Mouse (Mus musculus) thymus, postnatal 0 days (tissue): Measurements from ENCODE around the gene Irf2bpl. TPM values are rescaled to one million over a fixed set of nuclear protein-coding genes. Genes with fewer than 3 reads are reported as not detected.

ENCODE experiments used
- DNase-seq: peaks from one replicate; pipeline ENCODE4 v3.0.0-alpha.2; 2015; ENCODE audit warnings: low spot score
- polyA plus RNA-seq: library from polyadenylated mRNA; unstranded; fragments of >200 nt; fragmentation: Nextera tagmentation; extraction: Ambion mirVana; gene quantifications from 2 replicates; pipeline ENCODE4 v1.2.1, GENCODE M21; 2015

The Irf2bpl gene
- polyA plus RNA-seq, 1 experiment from 2014 or later = 15.5 TPM

GRCm38 (mm10) chr12:86899461-86900179 is 15.0 kb upstream of the Irf2bpl start:
- no peak for DNase-seq

- DNase-seq = no peak
Observed at GRCm38 (mm10) chr12:86898448-86898847, 13.8 kb upstream of the Irf2bpl start.

- no peak for DNase-seq
Observed at GRCm38 (mm10) chr12:86897769-86898273, 13.2 kb upstream of the Irf2bpl start.

- DNase-seq = peak; percentile 24
Observed at GRCm38 (mm10) chr12:86896921-86897512, 12.4 kb upstream of the Irf2bpl start.

- DNase-seq = peak; percentile 44
Observed at GRCm38 (mm10) chr12:86896441-86896890, 11.9 kb upstream of the Irf2bpl start.

GRCm38 (mm10) chr12:86895703-86896409 is 11.3 kb upstream of the Irf2bpl start:
- no peak for DNase-seq

GRCm38 (mm10) chr12:86894841-86895428 is 10.3 kb upstream of the Irf2bpl start:
- DNase-seq = peak; percentile 68

GRCm38 (mm10) chr12:86894184-86894839 is 9.7 kb upstream of the Irf2bpl start:
- peak; percentile 96 for DNase-seq

- peak; percentile 53 for DNase-seq
Observed at GRCm38 (mm10) chr12:86893326-86894183, 9.0 kb upstream of the Irf2bpl start.

GRCm38 (mm10) chr12:86892711-86893311 is 8.2 kb upstream of the Irf2bpl start:
- DNase-seq = peak; percentile 48

- peak; percentile 76 for DNase-seq
Observed at GRCm38 (mm10) chr12:86891786-86892702, 7.4 kb upstream of the Irf2bpl start.

- no peak for DNase-seq
Observed at GRCm38 (mm10) chr12:86891454-86891785, 6.8 kb upstream of the Irf2bpl start.

- peak; percentile 28 for DNase-seq
Observed at GRCm38 (mm10) chr12:86890796-86891301, 6.3 kb upstream of the Irf2bpl start.

GRCm38 (mm10) chr12:86890091-86890720 is 5.6 kb upstream of the Irf2bpl start:
- no peak for DNase-seq

- DNase-seq = no peak
Observed at GRCm38 (mm10) chr12:86889103-86889644, 4.6 kb upstream of the Irf2bpl start.

- peak; percentile 76 for DNase-seq
Observed at GRCm38 (mm10) chr12:86888130-86889069, 3.8 kb upstream of the Irf2bpl start.
